Mouse (Mus musculus): Measurements from ENCODE around the gene Fam193a.

Gene Fam193a

GRCm38 (mm10) chr5:34520458-34521209, 150.9 kb downstream of the Fam193a start:
- DNase-seq (ENCODE audit: low spot score in 2 of 2), result no peak

GRCm38 (mm10) chr5:34521337-34521736, 151.6 kb downstream of the Fam193a start:
- no peak for DNase-seq (ENCODE audit: low spot score in 2 of 2)

DNA sequence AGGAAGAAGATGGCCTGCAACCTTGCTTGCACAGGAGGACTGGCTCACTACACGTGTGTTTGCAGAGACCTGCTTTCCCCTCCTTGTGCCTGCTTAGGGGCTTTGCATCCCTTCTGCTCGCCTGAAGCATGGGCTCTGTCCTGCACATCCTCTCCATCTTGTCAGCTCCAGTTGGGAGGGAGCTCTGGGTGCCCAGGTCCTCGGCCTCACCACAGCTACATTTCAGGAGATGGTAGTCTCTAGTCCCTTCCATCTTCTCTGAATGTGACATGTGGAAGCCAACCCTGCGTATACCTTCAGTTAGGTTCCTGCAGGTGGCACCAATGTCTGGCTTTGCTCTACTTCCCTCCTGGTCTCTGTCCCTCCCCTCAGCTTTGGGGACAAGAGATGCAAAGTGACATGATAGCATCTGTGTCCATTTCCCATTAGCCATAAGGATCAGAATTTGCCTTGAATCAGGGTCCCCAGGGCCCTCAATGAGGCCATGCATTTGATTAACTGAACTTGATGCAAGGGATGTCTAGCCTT, 154.3 kb downstream of the Fam193a start:
- DNase-seq (ENCODE audit: low spot score in 2 of 2), result no peak

DNA sequence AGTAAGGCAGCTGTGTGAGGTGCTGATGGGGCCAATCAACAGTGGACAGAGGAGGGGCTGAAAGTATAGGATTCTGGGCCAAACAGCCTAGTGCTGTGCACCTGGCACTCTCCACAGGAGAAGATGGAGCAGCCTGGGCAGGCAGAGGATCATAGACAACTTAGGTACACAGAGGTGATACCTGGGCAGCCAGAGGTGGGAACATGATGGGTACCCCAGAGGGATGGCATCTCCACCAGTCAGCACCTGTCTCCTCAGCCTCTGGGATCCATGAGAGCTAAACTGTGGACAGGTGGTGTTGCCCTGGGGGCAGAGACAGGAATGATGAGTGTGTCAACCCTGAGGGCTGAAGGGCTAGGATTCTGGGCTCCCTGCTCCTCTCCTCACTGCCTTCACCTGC, 154.8 kb downstream of the Fam193a start:
- DNase-seq (ENCODE audit: low spot score in 2 of 2), result no peak

- peak; percentile 97 for DNase-seq (ENCODE audit: low spot score in 2 of 2)
Measured at GRCm38 (mm10) chr5:34525663-34526476, 156.1 kb downstream of the Fam193a start, which contains the start of gene Sh3bp2. TSS of gene Sh3bp2 (plus strand) at chr5:34525838.

GRCm38 (mm10) chr5:34526477-34526775, 156.7 kb downstream of the Fam193a start:
- no peak for DNase-seq (ENCODE audit: low spot score in 2 of 2)

DNA sequence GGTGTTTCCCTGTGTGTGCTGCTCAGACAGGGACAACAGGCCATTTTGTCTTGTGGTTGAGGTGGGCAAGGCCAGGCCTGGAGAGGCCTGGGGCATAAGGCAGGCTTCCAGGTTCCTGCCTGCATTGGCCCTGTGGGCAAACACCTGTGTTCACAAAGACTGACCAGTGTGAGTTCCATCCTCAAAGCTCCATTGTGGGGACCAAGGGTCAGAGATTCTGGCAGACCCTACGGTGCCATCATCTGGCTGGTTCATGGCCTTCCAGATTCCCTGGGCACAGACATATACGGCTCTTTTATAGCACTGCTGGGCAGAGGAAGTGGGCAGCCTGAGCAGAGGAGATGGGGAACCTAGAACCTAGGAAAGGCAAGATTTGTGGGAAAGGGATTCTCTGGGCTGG, 157.6 kb downstream of the Fam193a start:
- no peak for DNase-seq (ENCODE audit: low spot score in 2 of 2)

- peak; percentile 56 to 65 for DNase-seq (ENCODE audit: low spot score in 2 of 2)
Measured at GRCm38 (mm10) chr5:34528724-34529123, 159.0 kb downstream of the Fam193a start.

DNA sequence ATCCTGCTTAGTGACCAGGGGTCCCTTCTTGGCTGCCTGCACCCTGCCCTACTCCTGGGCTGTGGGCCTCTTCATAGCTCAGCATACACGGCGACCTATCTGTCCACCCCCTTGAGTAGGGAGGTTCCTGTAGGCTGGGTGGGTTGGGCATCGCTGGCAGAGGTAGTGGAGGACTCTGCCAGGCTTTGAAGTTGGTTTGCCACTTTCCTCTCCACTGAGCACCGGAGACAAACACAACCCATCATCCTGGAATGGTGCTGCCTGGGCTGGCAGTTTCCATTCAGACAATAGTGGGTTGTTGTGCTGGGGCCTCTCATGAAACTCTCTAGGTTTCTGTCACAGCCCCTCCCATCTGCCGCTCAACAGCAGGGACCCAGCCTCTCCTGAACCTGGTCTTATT, 160.4 kb downstream of the Fam193a start:
- no peak for DNase-seq (ENCODE audit: low spot score in 2 of 2)

DNA sequence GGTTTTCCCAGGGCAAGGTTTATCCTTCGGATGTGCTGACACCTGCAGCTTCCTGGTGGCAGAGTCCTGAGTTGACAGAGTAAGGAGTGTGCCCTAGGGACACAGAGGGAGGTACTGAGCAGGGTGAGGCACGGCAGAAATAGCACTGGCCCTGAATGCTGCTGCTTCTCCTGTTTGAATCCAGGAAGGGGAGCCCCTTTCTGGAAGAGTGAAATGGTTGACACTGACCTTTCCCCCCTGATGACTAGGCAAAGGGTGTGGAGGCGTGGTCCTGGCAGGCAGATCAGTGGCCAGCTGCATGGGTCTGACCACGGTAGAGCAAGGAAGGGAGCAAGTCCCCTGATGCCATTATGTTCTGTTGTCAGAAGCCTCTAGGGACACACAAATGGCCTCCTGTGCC, 161.0 kb downstream of the Fam193a start:
- no peak for DNase-seq (ENCODE audit: low spot score in 2 of 2)

DNA sequence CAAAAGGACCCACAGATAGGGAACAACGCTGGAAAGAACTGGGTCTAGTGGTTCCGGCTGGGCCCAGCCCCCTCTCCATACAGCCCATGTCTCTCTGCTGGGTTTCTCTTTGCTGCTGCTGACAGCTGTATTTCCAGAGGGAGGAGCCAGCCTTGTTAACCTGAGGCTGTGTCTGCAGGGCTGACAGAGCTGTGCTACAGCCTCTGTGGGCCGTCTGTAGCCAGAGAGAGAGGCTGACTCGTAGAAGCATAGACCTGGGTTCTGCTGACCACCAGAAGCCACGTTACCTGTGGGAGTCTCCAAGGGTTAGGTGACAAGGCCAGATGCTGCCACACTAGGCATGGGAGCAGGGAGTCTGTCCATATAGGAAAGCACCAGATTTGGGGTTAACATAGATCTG, 163.3 kb downstream of the Fam193a start:
- DNase-seq (ENCODE audit: low spot score in 2 of 2), result no peak

DNA sequence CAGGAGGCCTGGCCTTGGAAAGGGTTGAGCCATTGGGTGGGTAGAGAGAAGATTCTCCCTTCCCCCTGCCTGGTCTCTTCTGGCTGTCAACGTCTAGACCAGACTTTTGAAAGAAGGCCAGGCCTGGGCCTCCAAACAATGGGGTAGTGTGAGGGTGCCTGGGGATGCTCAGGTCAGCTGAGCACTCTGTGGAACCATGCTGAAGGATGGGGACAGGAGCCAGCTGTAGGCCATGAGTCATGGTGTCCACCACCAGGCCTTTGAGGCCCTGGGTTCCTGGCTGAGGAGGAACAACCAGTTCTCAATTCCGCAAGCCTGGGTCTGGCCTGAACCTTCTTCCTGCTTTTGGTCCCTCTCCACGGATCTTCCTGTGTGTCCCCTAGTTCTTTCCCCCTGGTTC, 164.1 kb downstream of the Fam193a start:
- no peak for DNase-seq (ENCODE audit: low spot score in 2 of 2)

GRCm38 (mm10) chr5:34534776-34535581, 165.2 kb downstream of the Fam193a start:
- DNase-seq (ENCODE audit: low spot score in 2 of 2), result no peak

DNA sequence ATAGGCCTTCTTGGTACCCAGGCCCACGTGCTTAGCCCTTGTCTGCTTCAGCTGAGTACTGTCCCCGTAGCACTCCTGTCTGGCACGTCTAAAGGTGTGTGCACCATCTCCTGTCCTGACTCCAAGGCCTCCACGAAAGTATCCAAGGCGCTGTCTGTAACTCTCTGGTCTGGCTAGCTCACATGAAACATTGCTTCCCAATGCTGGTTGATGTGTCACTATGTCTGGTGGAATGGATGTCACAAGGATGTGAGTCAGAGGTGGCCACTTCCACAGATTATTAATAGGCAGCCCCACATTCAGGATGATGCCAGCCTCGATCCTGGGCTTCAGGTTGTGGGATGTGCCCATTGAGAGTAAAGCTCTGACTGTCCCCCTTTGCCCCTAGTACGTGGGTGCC, 166.1 kb downstream of the Fam193a start:
- DNase-seq (ENCODE audit: low spot score in 2 of 2), result no peak
